Mouse (Mus musculus): Measurements from ENCODE around the gene Pak1ip1.

GRCm38 (mm10) chr13:41047280-41047679 is 46.5 kb downstream of the Pak1ip1 start:
- TF ChIP-seq CTCF (IDR thresholded peaks at IDR 0.05; ENCODE audit: insufficient read depth, low read depth, low read length) (no peak), POLR2A (IDR thresholded peaks at IDR 0.05; ENCODE audit: insufficient read depth, low read depth, low read length) (no peak)
